Mouse (Mus musculus) gastrocnemius, postnatal 25 days (tissue): Measurements from ENCODE around the gene Zfp691. TPM values are rescaled to one million over a fixed set of nuclear protein-coding genes. Genes with fewer than 3 reads are reported as not detected.

Experiments
- DNase-seq: peaks from one replicate; pipeline ENCODE4 v3.0.0; 2022
- microRNA-seq, 2 experiments: library from miRNA; unstranded; fragments of <30 nt; microRNA quantifications; one replicate each; pipeline ENCODE4 v1.2.0; 2021; ENCODE audit warnings: borderline replicate concordance in 2 of 2
- total RNA-seq, 2 experiments: library from RNA; stranded (reverse); gene quantifications; 1 replicate in 1 of 2; 2 replicates in 1 of 2; pipeline ENCODE4 v1.2.3; 2021

Zfp691 gene
- total RNA-seq, 2 experiments from 2014 or later: 16.3 to 17.5 TPM

DNA sequence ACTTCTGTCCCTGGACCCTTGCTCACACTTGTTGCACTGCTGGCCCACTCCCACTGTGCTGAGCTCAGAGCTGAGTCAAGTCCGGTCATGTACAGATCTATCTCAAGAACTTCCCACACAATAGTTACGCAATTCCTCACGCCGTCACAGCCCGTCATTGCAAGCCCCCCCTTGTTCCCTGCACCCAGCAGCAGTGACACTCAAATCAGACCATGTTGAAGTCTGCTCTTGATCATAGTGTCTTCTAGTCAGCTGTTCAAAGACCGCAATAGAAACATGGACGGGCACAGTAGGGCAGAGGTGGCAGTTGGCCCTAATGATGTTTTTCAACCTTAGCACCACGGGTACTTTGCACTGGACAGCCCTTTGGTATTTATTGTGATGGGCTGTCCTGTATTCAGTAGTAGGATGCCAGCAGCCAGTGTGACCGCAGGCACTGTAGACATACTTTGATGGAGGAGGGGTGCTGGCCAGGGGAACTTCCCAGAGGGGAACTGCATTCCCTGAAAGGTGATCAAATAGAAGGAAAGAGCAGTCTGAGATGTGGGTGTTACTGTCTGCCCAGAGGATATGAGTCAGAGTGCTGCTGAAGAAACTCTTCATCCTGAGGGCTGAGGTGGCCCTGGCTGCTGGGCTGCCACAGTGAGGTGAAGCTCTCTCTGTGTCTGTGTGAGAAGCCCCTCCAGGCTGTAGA lies 48.3 kb downstream of the Zfp691 start:
- no peak for DNase-seq

DNA sequence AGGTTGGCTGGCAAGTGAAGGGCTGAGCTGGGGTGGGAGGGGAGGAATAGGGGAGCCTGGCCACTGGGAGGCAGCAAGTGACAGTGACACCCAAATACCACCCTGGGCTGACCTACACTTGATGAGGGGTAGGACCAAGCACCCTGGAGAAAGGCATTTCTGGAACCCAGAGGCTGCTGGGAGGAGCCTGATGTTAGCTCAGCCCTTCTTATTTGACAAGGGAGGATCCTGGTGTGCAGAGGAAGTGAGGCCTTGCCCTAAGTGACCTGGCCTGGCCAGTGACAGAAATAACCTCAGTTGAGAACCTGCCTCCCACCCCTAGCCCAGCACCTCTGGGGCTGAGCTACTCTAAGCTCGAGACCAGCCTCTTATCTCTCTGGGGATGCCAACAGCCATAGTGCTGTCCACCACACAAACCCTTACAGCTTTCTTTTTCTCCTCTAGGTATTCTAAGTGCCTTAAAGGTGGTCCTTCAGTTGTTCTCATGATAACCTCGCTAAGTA lies 49.2 kb downstream of the Zfp691 start:
- DNase-seq: no peak

DNA sequence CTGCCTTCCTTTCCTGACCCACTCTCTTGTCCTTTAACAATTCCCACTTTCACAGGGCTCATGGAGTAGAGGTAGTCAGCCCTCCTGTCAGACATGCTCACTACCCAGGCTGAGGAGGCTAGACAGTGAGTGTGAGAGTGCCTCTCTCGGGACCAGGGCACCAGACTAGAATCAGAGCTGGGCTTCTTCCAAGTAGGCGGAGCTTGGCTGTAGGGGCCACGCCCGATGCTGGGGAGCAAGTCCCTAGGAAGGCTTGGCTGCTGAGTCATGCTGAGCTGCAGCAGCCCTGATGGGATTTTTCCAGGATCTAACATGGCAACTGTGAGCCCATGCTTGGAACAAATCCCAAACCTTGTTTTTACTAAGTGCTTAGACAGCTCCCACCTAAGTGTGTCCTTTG lies 52.7 kb downstream of the Zfp691 start:
- DNase-seq: peak; percentile 33

DNA sequence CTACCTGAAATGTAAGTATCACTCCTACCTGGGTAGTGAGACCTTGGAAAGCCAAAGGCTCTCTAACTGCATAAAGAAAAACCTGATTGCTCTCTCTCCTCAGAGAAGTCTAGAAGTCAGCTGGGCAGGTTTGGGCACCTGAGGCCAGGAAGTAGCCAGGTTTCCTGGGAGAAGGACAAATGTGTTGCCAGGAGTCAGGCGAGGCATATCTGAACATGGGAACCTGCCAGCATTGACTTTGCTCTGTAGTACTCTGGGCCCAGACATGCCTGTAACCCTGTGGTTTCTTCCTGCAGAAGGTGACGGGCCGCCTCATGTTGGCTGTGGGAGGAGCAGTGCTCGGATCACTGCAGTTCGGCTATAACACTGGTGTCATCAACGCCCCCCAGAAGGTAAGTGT lies 53.9 kb downstream of the Zfp691 start:
- no peak for DNase-seq

Small RNAs within 50 kb of the gene (microRNA-seq; reads per million reads assigned to microRNA genes)
- 0 reads per million in 2 experiments for gene Mir1957a

Other genes with a start within 250 kb of the Zfp691 start
- not detected for gene Olfr1328, start 235.6 kb downstream of the Zfp691 start, total RNA-seq
- gene Lao1, start 212.6 kb downstream of the Zfp691 start, total RNA-seq: under 1 TPM; 0.38 to 0.88 TPM
- 1 to 10 TPM; 4.0 to 5.5 TPM for gene Slc2a1, start 65.5 kb downstream of the Zfp691 start, total RNA-seq
- not detected for gene Ermap, start 15.8 kb upstream of the Zfp691 start, total RNA-seq
- 10 to 100 TPM; 13.9 to 17.4 TPM for gene Svbp, start 21.1 kb upstream of the Zfp691 start, total RNA-seq
- gene Tmem269, start 44.0 kb upstream of the Zfp691 start, total RNA-seq: under 1 TPM in 1 of 2 experiments, not detected in 1; 0.56 TPM
- gene AU022252, start 58.5 kb upstream of the Zfp691 start, total RNA-seq: 10 to 100 TPM; 22.5 to 22.8 TPM
- 10 to 100 TPM; 12.0 to 12.6 TPM for gene P3h1, start 58.7 kb upstream of the Zfp691 start, total RNA-seq
- gene Cldn19, start 81.2 kb upstream of the Zfp691 start, total RNA-seq: 1 to 10 TPM; 3.2 to 3.8 TPM
- gene Ybx1, start 120.4 kb upstream of the Zfp691 start, total RNA-seq: 100 to 1,000 TPM; 509 to 515 TPM
- 1 to 10 TPM; 7.0 to 7.8 TPM for gene Ppih, start 146.4 kb upstream of the Zfp691 start, total RNA-seq
- under 1 TPM in 1 of 2 experiments, not detected in 1; 0.11 TPM for gene Ccdc30, start 241.3 kb upstream of the Zfp691 start, total RNA-seq
- gene Ppcs, start 248.2 kb upstream of the Zfp691 start, total RNA-seq: 1 to 10 TPM; 5.1 to 5.2 TPM
- not detected for gene Zmynd12, start 248.6 kb upstream of the Zfp691 start, total RNA-seq